10 mouse cellular contexts compared by ENCODE assay signal in genomic region chr11:83789259-83789658, GRCm38 (mm10). TPM values are rescaled to one million over a fixed set of nuclear protein-coding genes. Genes with fewer than 3 reads are reported as not detected.
DNase-seq lines count a peak whose midpoint lies in the region; TF ChIP-seq lines count a peak whose summit lies in the region.
"Had no signal": no experiment of that assay in that cellular context is flagged by ENCODE, and none has a peak within 500 bp of the region (broad histone marks: within the 10 kb centered on the region; RNA-seq: fewer than 3 reads in every experiment).

No protein-coding gene starts in this region.

- no peak overlapping the region for H3K4me3 ChIP-seq in spleen, adult 2 months (ENCODE audit: extremely low read depth, insufficient read depth, insufficient read length)
- H3K4me3 ChIP-seq in forebrain, embryonic 10.5 days: no peak overlapping the region
- H3K4me3 ChIP-seq: midbrain, embryonic 12.5 days had no signal

- DNase-seq in spleen, adult 18-20 months: peak; percentile 16 to 22
- DNase-seq in spleen, adult 12 weeks (ENCODE audit: low spot score): no peak
- peak; percentile 62 for DNase-seq in c-Kit-positive CD71-negative TER-119-negative erythroid progenitor cells, embryonic 14.5 days (ENCODE audit: low read depth)
- DNase-seq in large intestine, adult 2 months (ENCODE audit: low read depth, low spot score): peak; percentile 59
- peak; percentile 28 to 64 for DNase-seq in spleen, adult 2 months (ENCODE audit: low read depth in 1 of 2, low spot score in 2 of 2)
- DNase-seq in cerebellum, postnatal 10 days: no peak
- no peak for DNase-seq in forebrain, embryonic 10.5 days (ENCODE audit: extremely low spot score, low spot score)
- no peak for DNase-seq in cerebellum, postnatal 36 days

- 14% methylated on average over 13 of the region's 13 CpGs for WGBS in large intestine, adult 2 months
- WGBS in spleen, adult 2 months: 20% methylated on average over 13 of the region's 13 CpGs
- WGBS in forebrain, embryonic 10.5 days: 78% methylated on average over 13 of the region's 13 CpGs

- no peak overlapping the region for H3K27ac ChIP-seq in spleen, adult 2 months (ENCODE audit: insufficient read depth, low read length)
- H3K27ac ChIP-seq in forebrain, embryonic 10.5 days: no peak overlapping the region
- H3K27ac ChIP-seq: midbrain, embryonic 12.5 days had no signal

- no peaks in the 10 kb centered on the region for H3K27me3 ChIP-seq in spleen, adult 2 months (ENCODE audit: control insufficient read depth, insufficient read depth, low read length)
- H3K27me3 ChIP-seq in forebrain, embryonic 10.5 days (ENCODE audit: poor library complexity, severe bottlenecking): no peaks in the 10 kb centered on the region
- H3K27me3 ChIP-seq: midbrain, embryonic 12.5 days had no signal

- H3K9me3 ChIP-seq in forebrain, embryonic 10.5 days: no peaks in the 10 kb centered on the region
- H3K9me3 ChIP-seq: midbrain, embryonic 12.5 days had no signal

- no peak for TF ChIP-seq POLR2A in spleen, adult 2 months (IDR thresholded peaks at IDR 0.05; ENCODE audit: low read depth, low read length)

- H3K36me3 ChIP-seq in spleen, adult 2 months (ENCODE audit: control insufficient read depth, insufficient read depth, low read length): no peaks in the 10 kb centered on the region
- no peaks in the 10 kb centered on the region for H3K36me3 ChIP-seq in forebrain, embryonic 10.5 days (replicated peaks)
- H3K36me3 ChIP-seq: midbrain, embryonic 12.5 days had no signal

- TF ChIP-seq CTCF in spleen, adult 2 months (IDR thresholded peaks at IDR 0.05; ENCODE audit: extremely low read depth, insufficient read depth, insufficient read length, insufficient replicate concordance): no peak

- H3K4me1 ChIP-seq in spleen, adult 2 months (ENCODE audit: control insufficient read depth, insufficient read depth, insufficient read length): no peaks in the 10 kb centered on the region; the same call in 1 of the 2 replicates
- 0 out of 2 replicates have a peak, but pooled peaks cover 2% of the 10 kb centered on the region for H3K4me1 ChIP-seq in forebrain, embryonic 10.5 days
- H3K4me1 ChIP-seq: midbrain, embryonic 12.5 days had no signal

RNA-seq across cellular contexts. Expression of gene Heatr6, which starts 35.8 kb away (rescaled TPM):
- 12.1 and 24.6 TPM in 2 replicates for polyA plus RNA-seq in large intestine, adult 2 months (2012; rRNA removed)
- polyA plus RNA-seq in spleen, adult 2 months (2012; rRNA removed): 18.2 and 26.6 TPM in 2 replicates
- polyA plus RNA-seq in forebrain, embryonic 10.5 days (2016; fragmentation: Nextera tagmentation; extraction: Ambion mirVana): 27.9 and 28.4 TPM in 2 replicates

RNA-seq across cellular contexts. Expression of gene Wfdc21, which starts 42.5 kb away (rescaled TPM):
- 0.86 and 2.0 TPM in 2 replicates for polyA plus RNA-seq in large intestine, adult 2 months (2012; rRNA removed)
- polyA plus RNA-seq in spleen, adult 2 months (2012; rRNA removed): 17.1 and 20.6 TPM in 2 replicates
- not detected in 2 replicates for polyA plus RNA-seq in forebrain, embryonic 10.5 days (2016; fragmentation: Nextera tagmentation; extraction: Ambion mirVana)
- polyA plus RNA-seq: cortical plate, adult 2 months; midbrain, embryonic 12.5 days had no signal

Comparison
In these comparisons a context has a peak if more than half of its experiments do, and no peak if none do; other contexts are left out.
1. DNase-seq: peak in spleen, adult 18-20 months (2 of 2), c-Kit-positive CD71-negative TER-119-negative erythroid progenitor cells, embryonic 14.5 days (single experiment), large intestine, adult 2 months (single experiment) and spleen, adult 2 months (2 of 2); none in spleen, adult 12 weeks (single experiment), cerebellum, postnatal 10 days (0 of 2), forebrain, embryonic 10.5 days (single experiment) and cerebellum, postnatal 36 days (0 of 2).